Mouse (Mus musculus): ENCODE measurements around the gene Rusc2. TPM values are rescaled to one million over a fixed set of nuclear protein-coding genes. Genes with fewer than 3 reads are reported as not detected.

The Rusc2 gene
- total RNA-seq, 2 experiments from 2014 or later: 137 to 144 TPM

GRCm38 (mm10) chr4:43419801-43420281 is 38.1 kb downstream of the Rusc2 start:
- TF ChIP-seq CTCF (IDR thresholded peaks at IDR 0.05): no peak
- Histone ChIP-seq H3K4me3 (no peak overlapping the region), H3K27ac (no peak overlapping the region)
- DNase-seq (ENCODE audit: extremely low spot score in 1 of 2, low spot score in 2 of 2): no peak
- intact Hi-C loops (cut with DNase I): loop anchor here (1.0 to 5.0 kb wide), 3 partner anchors 38 to 373 kb away; partner anchors contain the start of genes Atp8b5 and Fam214b

GRCm38 (mm10) chr4:43420305-43420704 is 38.5 kb downstream of the Rusc2 start:
- intact Hi-C loops (cut with DNase I): loop anchor here (1.0 to 5.0 kb wide), 3 partner anchors 38 to 373 kb away; partner anchors contain the start of genes Atp8b5 and Fam214b
- DNase-seq (ENCODE audit: extremely low spot score in 1 of 2, low spot score in 2 of 2): peak; percentile 72
- no peak overlapping the region for H3K27ac ChIP-seq
- TF ChIP-seq CTCF (IDR thresholded peaks at IDR 0.05): peak; percentile 99
- H3K4me3 ChIP-seq: no peak overlapping the region

- DNase-seq (ENCODE audit: extremely low spot score in 1 of 2, low spot score in 2 of 2): no peak
- Histone ChIP-seq H3K27ac (no peak overlapping the region), H3K4me3 (no peak overlapping the region)
- intact Hi-C loops (cut with DNase I): loop anchor here (1.0 to 5.0 kb wide), 3 partner anchors 68 to 374 kb away; partner anchors contain the start of genes Atp8b5 and Fam214b
- no peak for TF ChIP-seq CTCF (IDR thresholded peaks at IDR 0.05)
Measured at GRCm38 (mm10) chr4:43421632-43422240, 40.0 kb downstream of the Rusc2 start.

GRCm38 (mm10) chr4:43423267-43423934 is 41.6 kb downstream of the Rusc2 start:
- Histone ChIP-seq H3K27ac (no peak overlapping the region), H3K4me3 (no peak overlapping the region)
- intact Hi-C loops (cut with DNase I): loop anchor here (5.0 kb wide), 1 partner anchor 376 kb away; the partner anchor contains the start of gene Fam214b
- no peak for TF ChIP-seq CTCF (IDR thresholded peaks at IDR 0.05)
- DNase-seq (ENCODE audit: extremely low spot score in 1 of 2, low spot score in 2 of 2): peak in 1 of 2 experiments; percentile 10

GRCm38 (mm10) chr4:43424072-43424471 is 42.3 kb downstream of the Rusc2 start:
- intact Hi-C loops (cut with DNase I): loop anchor here (5.0 kb wide), 1 partner anchor 377 kb away; the partner anchor contains the start of gene Fam214b
- peak in 1 of 2 experiments; percentile 8 for DNase-seq (ENCODE audit: extremely low spot score in 1 of 2, low spot score in 2 of 2)

GRCm38 (mm10) chr4:43425197-43425596 is 43.4 kb downstream of the Rusc2 start:
- no peak for DNase-seq (ENCODE audit: extremely low spot score in 1 of 2, low spot score in 2 of 2)
- intact Hi-C loops (cut with DNase I): no loop called here
- Histone ChIP-seq H3K27ac (no peak overlapping the region), H3K4me3 (no peak overlapping the region)
- no peak for TF ChIP-seq CTCF (IDR thresholded peaks at IDR 0.05)

More at GRCm38 (mm10) chr4:43424072-43424471, 42.3 kb downstream of the Rusc2 start:
- TF ChIP-seq CTCF (IDR thresholded peaks at IDR 0.05): no peak
- no peak overlapping the region for H3K4me3 ChIP-seq
- H3K27ac ChIP-seq: no peak overlapping the region

GRCm38 (mm10) chr4:43425648-43426380 is 44.0 kb downstream of the Rusc2 start:
- DNase-seq (ENCODE audit: extremely low spot score in 1 of 2, low spot score in 2 of 2): no peak
- intact Hi-C loops (cut with DNase I): no loop called here
- no peak overlapping the region for H3K4me3 ChIP-seq
- no peak overlapping the region for H3K27ac ChIP-seq
- TF ChIP-seq CTCF (IDR thresholded peaks at IDR 0.05): no peak

GRCm38 (mm10) chr4:43426487-43426886 is 44.7 kb downstream of the Rusc2 start:
- Histone ChIP-seq H3K27ac (no peak overlapping the region), H3K4me3 (no peak overlapping the region)
- no peak for DNase-seq (ENCODE audit: extremely low spot score in 1 of 2, low spot score in 2 of 2)
- TF ChIP-seq CTCF (IDR thresholded peaks at IDR 0.05): no peak
- intact Hi-C loops (cut with DNase I): no loop called here

- intact Hi-C loops (cut with DNase I): no loop called here
- H3K27ac ChIP-seq: no peak overlapping the region
- no peak for DNase-seq (ENCODE audit: extremely low spot score in 1 of 2, low spot score in 2 of 2)
- no peak for TF ChIP-seq CTCF (IDR thresholded peaks at IDR 0.05)
- no peak overlapping the region for H3K4me3 ChIP-seq
Measured at GRCm38 (mm10) chr4:43427501-43428179, 45.9 kb downstream of the Rusc2 start.

- no peak for TF ChIP-seq CTCF (IDR thresholded peaks at IDR 0.05)
Measured at GRCm38 (mm10) chr4:43428180-43428861, 46.5 kb downstream of the Rusc2 start.

GRCm38 (mm10) chr4:43428946-43429345 is 47.2 kb downstream of the Rusc2 start, which contains the start of gene Fam166b:
TSS of gene Fam166b (minus strand) at chr4:43429134.
- intact Hi-C loops (cut with DNase I): no loop called here
- no peak for TF ChIP-seq CTCF (IDR thresholded peaks at IDR 0.05)
- DNase-seq (ENCODE audit: extremely low spot score in 1 of 2, low spot score in 2 of 2): no peak
- no peak within 1 kb of the TSS for H3K27ac ChIP-seq
- H3K4me3 ChIP-seq: no peak within 1 kb of the TSS

More at GRCm38 (mm10) chr4:43428180-43428861, 46.5 kb downstream of the Rusc2 start:
- no peak for DNase-seq (ENCODE audit: extremely low spot score in 1 of 2, low spot score in 2 of 2)
- H3K27ac ChIP-seq: no peak overlapping the region
- no peak overlapping the region for H3K4me3 ChIP-seq
- intact Hi-C loops (cut with DNase I): no loop called here
